Mouse (Mus musculus): Measurements from ENCODE around the gene Slit2. TPM values are rescaled to one million over a fixed set of nuclear protein-coding genes. Genes with fewer than 3 reads are reported as not detected.
"Not testable (repeated sequence)": the region's sequence is repeated elsewhere in the genome, so short reads cannot be mapped to it uniquely, and the experiment has no call there.

Gene Slit2
- polyA plus RNA-seq, 1 experiment from 2014 or later, result 47.2 TPM

DNA sequence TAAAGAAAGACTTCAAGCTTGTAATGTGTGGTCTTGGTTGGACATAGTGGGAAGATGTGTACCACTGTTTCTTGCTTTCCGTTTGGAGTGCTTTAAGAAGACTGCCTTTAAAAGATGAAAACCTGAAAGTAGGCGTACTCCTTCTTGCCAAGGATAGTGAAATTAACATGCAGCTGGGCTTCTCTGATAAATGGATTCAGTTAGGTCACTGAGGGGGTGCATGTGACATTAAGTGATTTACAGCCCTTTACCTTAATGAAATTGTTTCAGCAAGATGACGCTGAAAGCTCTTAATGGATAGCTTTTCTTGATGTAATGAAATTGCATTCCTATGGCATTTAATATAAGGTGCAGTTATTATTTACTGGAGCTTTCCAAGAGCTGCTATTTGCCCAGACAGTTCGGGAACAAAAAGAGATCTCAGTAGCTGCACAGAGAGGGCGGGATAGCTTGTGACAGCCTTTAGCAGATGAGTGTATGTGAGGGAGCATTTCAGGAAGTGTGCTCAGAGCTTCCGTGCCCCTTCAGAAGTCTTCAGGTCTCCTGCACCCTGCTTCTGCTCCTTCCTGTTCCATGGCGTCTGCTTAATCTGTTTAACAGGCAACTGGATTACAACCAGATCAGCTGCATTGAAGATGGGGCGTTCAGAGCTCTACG, 198.8 kb downstream of the Slit2 start:
- peak overlapping the region; percentile 63 for H3K27ac ChIP-seq (replicated peaks)
- peaks cover 7% of the 10 kb centered on the region for H3K4me1 ChIP-seq (replicated peaks)
- WGBS, result 42% methylated on average over 9 of the region's 9 CpGs
- ATAC-seq (ENCODE audit: low read depth), result peak; percentile 59; the same call in 1 of the 2 replicates
- no peaks in the 10 kb centered on the region for H3K36me3 ChIP-seq
- peak overlapping the region; percentile 25 for H3K4me2 ChIP-seq
- peak overlapping the region; percentile 10 for H3K4me3 ChIP-seq
- no peaks in the 10 kb centered on the region for H3K27me3 ChIP-seq
- H3K9me3 ChIP-seq, result no peaks in the 10 kb centered on the region
- 0 out of 2 replicates have a peak overlapping the region, but pooled peaks have one; percentile 18 for H3K9ac ChIP-seq

- 94% methylated on average over 8 of the region's 8 CpGs for WGBS
- Histone ChIP-seq H3K9me3 (no peaks in the 10 kb centered on the region), H3K4me2 (no peak overlapping the region), H3K27ac (replicated peaks) (no peak overlapping the region), H3K36me3 (no peaks in the 10 kb centered on the region), H3K9ac (no peak overlapping the region), H3K4me3 (no peak overlapping the region), H3K4me1 (replicated peaks) (peaks cover 7% of the 10 kb centered on the region), H3K27me3 (no peaks in the 10 kb centered on the region)
- ATAC-seq (ENCODE audit: low read depth), result no peak
Measured at GRCm38 (mm10) chr5:48184358-48184757, 201.4 kb downstream of the Slit2 start.

DNA sequence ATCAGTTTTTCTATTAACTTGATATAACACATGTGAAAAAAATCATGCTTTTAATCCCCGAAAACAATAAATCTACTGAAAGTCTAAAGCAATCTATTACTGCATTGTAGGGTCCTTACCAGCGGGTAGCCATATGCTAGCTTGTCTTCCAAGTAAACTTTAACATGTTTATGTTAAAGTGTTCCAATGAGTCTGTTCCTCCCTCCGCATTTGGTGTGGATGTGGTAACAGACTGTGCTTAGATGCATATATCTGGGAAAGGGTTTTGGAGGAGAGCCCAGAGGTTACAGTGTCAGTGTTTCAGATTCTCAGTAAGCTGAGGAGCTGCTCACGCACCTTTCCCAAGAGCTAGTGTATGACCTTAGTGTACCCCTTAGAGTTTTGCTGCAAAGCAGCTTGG, 204.9 kb downstream of the Slit2 start:
- no peak overlapping the region for H3K27ac ChIP-seq (replicated peaks)
- no peak overlapping the region for H3K9ac ChIP-seq
- no peak overlapping the region for H3K4me2 ChIP-seq
- H3K36me3 ChIP-seq, result peaks cover 9% of the 10 kb centered on the region
- H3K27me3 ChIP-seq, result no peaks in the 10 kb centered on the region
- no peak overlapping the region for H3K4me3 ChIP-seq
- no peaks in the 10 kb centered on the region for H3K9me3 ChIP-seq
- 85% methylated on average over 4 of the region's 4 CpGs for WGBS
- H3K4me1 ChIP-seq (replicated peaks), result no peaks in the 10 kb centered on the region
- no peak for ATAC-seq (ENCODE audit: low read depth)

DNA sequence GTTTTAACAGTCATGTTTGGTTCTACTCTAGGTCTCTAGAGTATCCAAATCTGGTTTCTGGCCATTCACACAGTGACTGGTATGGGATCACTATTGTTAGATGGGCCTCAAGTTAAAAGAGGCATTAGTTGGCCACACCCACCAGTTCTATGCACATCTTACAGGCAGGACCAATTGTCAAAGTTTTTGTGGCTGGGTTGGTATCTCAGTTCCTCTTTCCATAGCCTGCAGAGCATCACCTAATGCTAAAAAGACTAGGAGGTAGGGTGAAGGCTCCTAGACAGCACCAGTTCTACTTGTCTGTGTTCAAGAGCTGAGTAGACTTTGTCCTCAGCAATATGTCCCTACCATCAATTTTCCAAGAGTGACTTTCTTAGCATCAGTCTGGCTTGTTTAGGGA, 216.4 kb downstream of the Slit2 start:
- Histone ChIP-seq H3K27ac (replicated peaks) (no peak overlapping the region), H3K27me3 (no peaks in the 10 kb centered on the region), H3K9me3 (no peaks in the 10 kb centered on the region)

DNA sequence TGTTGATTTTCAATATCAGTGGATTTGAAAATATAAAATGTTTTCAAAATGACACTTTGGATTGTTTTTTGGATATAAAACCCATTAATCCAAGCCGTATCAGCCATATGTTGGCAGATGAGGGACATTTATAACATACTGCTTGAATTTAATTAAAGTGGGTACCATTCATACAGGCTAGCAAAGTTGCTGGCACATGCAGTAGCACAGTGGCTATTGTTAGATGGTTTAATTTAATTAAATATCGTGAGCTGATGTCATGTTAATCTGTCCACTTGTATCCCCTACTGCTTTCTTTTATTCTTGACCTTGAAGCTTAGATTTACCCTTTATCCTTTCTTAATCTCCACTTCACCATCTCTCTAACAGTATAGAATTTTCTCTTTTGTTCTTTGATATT, 232.3 kb downstream of the Slit2 start:
- Histone ChIP-seq H3K36me3 (peaks cover 10% of the 10 kb centered on the region; the same call in 1 of the 2 replicates), H3K4me3 (no peak overlapping the region), H3K27ac (replicated peaks) (no peak overlapping the region), H3K9ac (no peak overlapping the region), H3K27me3 (no peaks in the 10 kb centered on the region), H3K4me2 (no peak overlapping the region), H3K4me1 (replicated peaks) (peaks cover 7% of the 10 kb centered on the region; the same call in 1 of the 2 replicates), H3K9me3 (no peaks in the 10 kb centered on the region)
- no peak for ATAC-seq (ENCODE audit: low read depth)
- WGBS, result 67% methylated on average over 2 of the region's 2 CpGs

More for the DNA sequence above, 216.4 kb downstream of the Slit2 start:
- no peak for ATAC-seq (ENCODE audit: low read depth)
- no peaks in the 10 kb centered on the region; the same call in 1 of the 2 replicates for H3K36me3 ChIP-seq
- H3K4me1 ChIP-seq (replicated peaks), result no peaks in the 10 kb centered on the region
- no peak overlapping the region for H3K4me3 ChIP-seq
- no peak overlapping the region for H3K9ac ChIP-seq
- no peak overlapping the region for H3K4me2 ChIP-seq

DNA sequence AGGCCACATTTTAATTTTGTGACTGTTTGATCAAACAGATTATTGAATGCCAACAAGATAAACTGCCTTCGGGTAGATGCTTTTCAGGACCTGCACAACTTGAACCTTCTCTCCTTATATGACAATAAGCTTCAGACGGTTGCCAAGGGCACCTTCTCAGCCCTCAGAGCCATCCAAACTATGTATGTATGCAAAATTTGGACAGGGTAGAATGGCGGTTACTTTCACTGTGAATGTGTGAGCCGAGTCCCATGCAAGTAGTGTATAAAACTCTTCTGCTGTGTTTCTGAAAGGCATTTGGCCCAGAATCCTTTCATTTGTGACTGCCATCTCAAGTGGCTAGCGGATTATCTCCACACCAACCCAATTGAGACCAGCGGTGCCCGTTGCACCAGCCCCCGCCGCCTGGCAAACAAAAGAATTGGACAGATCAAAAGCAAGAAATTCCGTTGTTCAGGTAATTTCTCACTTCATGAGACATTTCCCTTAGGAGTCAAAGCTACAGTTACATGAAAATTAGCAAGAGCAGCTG, 236.8 kb downstream of the Slit2 start:
- Histone ChIP-seq H3K27ac (replicated peaks) (peak overlapping the region; percentile 38; the same call in 1 of the 2 replicates), H3K4me1 (replicated peaks) (peaks cover 7% of the 10 kb centered on the region; the same call in 1 of the 2 replicates), H3K9me3 (no peaks in the 10 kb centered on the region), H3K27me3 (no peaks in the 10 kb centered on the region), H3K4me3 (no peak overlapping the region), H3K36me3 (peaks cover 18% of the 10 kb centered on the region; the same call in 1 of the 2 replicates), H3K9ac (no peak overlapping the region), H3K4me2 (no peak overlapping the region)
- 70% methylated on average over 10 of the region's 10 CpGs for WGBS
- no peak for ATAC-seq (ENCODE audit: low read depth)

- H3K27me3 ChIP-seq, result no peaks in the 10 kb centered on the region
- no peaks in the 10 kb centered on the region for H3K9me3 ChIP-seq
- WGBS, result 34% methylated on average over 2 of the region's 2 CpGs
- H3K4me2 ChIP-seq, result no peak overlapping the region
- 0 out of 2 replicates have a peak, but pooled peaks cover 16% of the 10 kb centered on the region for H3K36me3 ChIP-seq
- no peak overlapping the region for H3K27ac ChIP-seq (replicated peaks)
- ATAC-seq (ENCODE audit: low read depth), result no peak
- H3K9ac ChIP-seq, result no peak overlapping the region
- no peak overlapping the region for H3K4me3 ChIP-seq
- H3K4me1 ChIP-seq (replicated peaks), result no peaks in the 10 kb centered on the region
Measured at GRCm38 (mm10) chr5:48225500-48225899, 242.6 kb downstream of the Slit2 start.

DNA sequence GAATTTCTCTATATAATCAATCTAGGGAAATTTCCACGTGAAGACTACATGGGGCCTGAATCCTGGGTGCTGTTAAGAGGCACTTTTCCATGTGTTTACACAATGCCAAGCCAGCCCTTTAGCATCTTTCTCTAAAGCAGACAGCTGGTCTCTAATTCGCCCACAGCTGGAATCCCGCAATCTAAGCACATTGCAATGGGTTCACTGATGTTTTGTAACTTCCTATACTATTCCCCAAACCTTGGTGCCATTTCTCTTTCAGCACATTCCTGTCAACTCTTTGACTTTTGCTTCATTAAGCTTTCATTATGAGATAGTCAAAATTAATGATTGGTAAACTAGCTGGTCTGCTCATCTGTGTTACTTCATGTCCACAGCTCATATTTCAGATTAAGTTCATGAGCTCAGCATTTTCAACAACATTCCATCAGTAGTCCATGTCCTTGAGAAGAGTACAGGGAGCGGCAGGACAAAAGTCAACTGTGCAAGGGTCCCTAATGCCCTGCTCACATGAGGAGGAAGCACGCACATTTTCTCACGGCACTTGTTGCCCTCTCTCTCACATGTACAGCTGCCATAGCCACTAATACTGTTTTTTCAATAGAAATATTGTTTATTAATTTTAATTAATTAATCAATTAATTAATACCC, 247.6 kb downstream of the Slit2 start:
- H3K36me3 ChIP-seq, result 0 out of 2 replicates have a peak, but pooled peaks cover 15% of the 10 kb centered on the region
- ATAC-seq (ENCODE audit: low read depth), result no peak

GRCm38 (mm10) chr5:48234728-48235127, 251.8 kb downstream of the Slit2 start:
- 74% methylated on average over 4 of the region's 4 CpGs for WGBS
- H3K27me3 ChIP-seq, result no peaks in the 10 kb centered on the region
- no peak overlapping the region for H3K9ac ChIP-seq
- ATAC-seq (ENCODE audit: low read depth), result no peak
- H3K27ac ChIP-seq (replicated peaks), result no peak overlapping the region
- H3K36me3 ChIP-seq, result peaks cover 18% of the 10 kb centered on the region
- no peak overlapping the region for H3K4me2 ChIP-seq
- no peaks in the 10 kb centered on the region for H3K4me1 ChIP-seq (replicated peaks)
- H3K4me3 ChIP-seq, result no peak overlapping the region
- no peaks in the 10 kb centered on the region for H3K9me3 ChIP-seq

More for the DNA sequence above, 247.6 kb downstream of the Slit2 start:
- Histone ChIP-seq H3K4me3 (no peak overlapping the region), H3K4me1 (replicated peaks) (no peaks in the 10 kb centered on the region), H3K9ac (no peak overlapping the region), H3K4me2 (no peak overlapping the region), H3K27me3 (no peaks in the 10 kb centered on the region), H3K9me3 (no peaks in the 10 kb centered on the region), H3K27ac (replicated peaks) (no peak overlapping the region)
- WGBS, result 73% methylated on average over 6 of the region's 6 CpGs

- no peaks in the 10 kb centered on the region for H3K27me3 ChIP-seq
- no peaks in the 10 kb centered on the region for H3K9me3 ChIP-seq
- H3K27ac ChIP-seq (replicated peaks), result no peak overlapping the region
- no peak overlapping the region for H3K4me3 ChIP-seq
- H3K4me1 ChIP-seq (replicated peaks), result no peaks in the 10 kb centered on the region
- no peak overlapping the region for H3K9ac ChIP-seq
- no peak overlapping the region for H3K4me2 ChIP-seq
- WGBS, result 82% methylated on average over 6 of the region's 6 CpGs
- ATAC-seq (ENCODE audit: low read depth), result no peak
- peaks cover 18% of the 10 kb centered on the region for H3K36me3 ChIP-seq
Measured at GRCm38 (mm10) chr5:48235270-48235669, 252.3 kb downstream of the Slit2 start.

DNA sequence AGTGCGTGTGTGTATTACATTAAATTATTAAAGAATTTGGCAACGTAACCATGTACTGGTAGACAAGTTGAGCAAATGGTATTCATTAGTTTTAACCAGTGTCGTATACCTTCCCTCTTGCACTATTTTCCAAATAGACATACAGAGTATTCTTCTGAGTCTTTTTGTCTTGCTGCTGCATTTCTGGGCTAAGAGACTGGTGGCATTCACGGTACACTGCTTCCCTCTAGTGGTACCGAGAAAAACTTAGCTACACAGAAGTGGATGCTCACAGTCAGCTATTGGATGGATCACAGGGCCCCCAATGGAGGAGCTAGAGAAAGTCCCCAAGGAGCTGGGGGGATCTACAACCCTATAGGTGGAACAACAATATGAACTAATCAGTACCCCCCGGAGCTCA, 257.8 kb downstream of the Slit2 start:
- 36% methylated on average over 6 of the region's 6 CpGs for WGBS
- H3K27me3 ChIP-seq; H3K9ac ChIP-seq; H3K4me2 ChIP-seq; H3K4me1 ChIP-seq (replicated peaks); H3K27ac ChIP-seq (replicated peaks); H3K4me3 ChIP-seq; H3K9me3 ChIP-seq: not testable (repeated sequence)
- ATAC-seq (ENCODE audit: low read depth), result peak; percentile 36
- peaks cover 11% of the 10 kb centered on the region for H3K36me3 ChIP-seq

GRCm38 (mm10) chr5:48248327-48248726, 265.4 kb downstream of the Slit2 start:
- H3K4me2 ChIP-seq, result no peak overlapping the region
- no peaks in the 10 kb centered on the region for H3K9me3 ChIP-seq
- H3K4me3 ChIP-seq, result no peak overlapping the region
- H3K27ac ChIP-seq (replicated peaks), result no peak overlapping the region
- 73% methylated on average over 4 of the region's 4 CpGs for WGBS
- no peaks in the 10 kb centered on the region for H3K27me3 ChIP-seq
- H3K4me1 ChIP-seq (replicated peaks), result no peaks in the 10 kb centered on the region
- no peak overlapping the region for H3K9ac ChIP-seq
- no peak for ATAC-seq (ENCODE audit: low read depth)
- peaks cover 19% of the 10 kb centered on the region for H3K36me3 ChIP-seq

All from neural tube, embryonic 13.5 days (tissue).